Mouse (Mus musculus) macrophage (primary cell): ENCODE data around the gene Gm49601. TPM values are rescaled to one million over a fixed set of nuclear protein-coding genes. Genes with fewer than 3 reads are reported as not detected.

Source experiments
- H3K27ac ChIP-seq: fragments of 350-480 bp; formaldehyde crosslinking; 2 replicates; pipeline ENCODE4 v1.9.0; 2021
- H3K36me3 ChIP-seq: fragments of 350-480 bp; formaldehyde crosslinking; 2 replicates; pipeline ENCODE4 v1.9.0; 2021; ENCODE audit errors: inconsistent target
- H3K4me3 ChIP-seq: fragments of 350-480 bp; formaldehyde crosslinking; 2 replicates; pipeline ENCODE4 v1.9.0; 2021; ENCODE audit errors: inconsistent target
- H3K79me2 ChIP-seq: fragments of 350-480 bp; formaldehyde crosslinking; 2 replicates; pipeline ENCODE4 v1.9.0; 2021; ENCODE audit errors: inconsistent target
- WGBS: methylation state at CpG from one replicate; pipeline ENCODE4 v1.1.7; 2026; ENCODE audit warnings: inconsistent platforms; ENCODE audit not compliant: missing documents; 5-methylcytosine and 5-hydroxymethylcytosine counted together
- polyA plus RNA-seq: library from polyadenylated mRNA; stranded (reverse); fragments of 250-400 nt; gene quantifications from 3 replicates; pipeline ENCODE4 v1.2.4, GENCODE M21; 2018; ENCODE audit warnings: inconsistent platforms

The Gm49601 gene
- polyA plus RNA-seq, 1 experiment from 2014 or later: not detected

DNA sequence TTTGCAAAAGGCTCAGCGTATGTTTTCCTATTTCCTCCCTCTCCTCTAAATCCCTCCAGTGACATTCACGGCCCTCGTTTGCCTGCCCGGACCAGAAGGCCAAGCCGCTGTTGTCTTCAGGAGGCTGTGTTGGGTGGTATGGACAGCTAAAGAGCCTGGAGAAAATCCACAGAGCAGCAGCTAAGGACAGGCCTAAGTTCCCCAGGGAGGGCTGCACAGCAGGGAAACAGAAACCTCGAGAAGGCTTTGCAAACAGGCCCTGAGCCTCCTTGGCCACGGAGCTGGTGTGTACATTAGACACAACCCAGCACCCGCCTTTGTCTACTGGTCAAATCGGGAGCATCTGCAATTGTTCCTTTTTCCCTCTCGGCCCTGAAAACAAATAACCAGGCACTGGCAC lies 40.6 kb downstream of the Gm49601 start:
- H3K4me3 ChIP-seq: no peak overlapping the region
- H3K79me2 ChIP-seq: no peaks in the 10 kb centered on the region
- no peak overlapping the region for H3K27ac ChIP-seq
- H3K36me3 ChIP-seq: no peaks in the 10 kb centered on the region
- 46% methylated on average over 10 of the region's 10 CpGs for WGBS

GRCm38 (mm10) chr16:18584901-18585510 lies 41.2 kb downstream of the Gm49601 start:
- Histone ChIP-seq H3K36me3 (no peaks in the 10 kb centered on the region), H3K79me2 (no peaks in the 10 kb centered on the region), H3K4me3 (no peak overlapping the region), H3K27ac (no peak overlapping the region)
- WGBS: 91% methylated on average over 10 of the region's 10 CpGs

DNA sequence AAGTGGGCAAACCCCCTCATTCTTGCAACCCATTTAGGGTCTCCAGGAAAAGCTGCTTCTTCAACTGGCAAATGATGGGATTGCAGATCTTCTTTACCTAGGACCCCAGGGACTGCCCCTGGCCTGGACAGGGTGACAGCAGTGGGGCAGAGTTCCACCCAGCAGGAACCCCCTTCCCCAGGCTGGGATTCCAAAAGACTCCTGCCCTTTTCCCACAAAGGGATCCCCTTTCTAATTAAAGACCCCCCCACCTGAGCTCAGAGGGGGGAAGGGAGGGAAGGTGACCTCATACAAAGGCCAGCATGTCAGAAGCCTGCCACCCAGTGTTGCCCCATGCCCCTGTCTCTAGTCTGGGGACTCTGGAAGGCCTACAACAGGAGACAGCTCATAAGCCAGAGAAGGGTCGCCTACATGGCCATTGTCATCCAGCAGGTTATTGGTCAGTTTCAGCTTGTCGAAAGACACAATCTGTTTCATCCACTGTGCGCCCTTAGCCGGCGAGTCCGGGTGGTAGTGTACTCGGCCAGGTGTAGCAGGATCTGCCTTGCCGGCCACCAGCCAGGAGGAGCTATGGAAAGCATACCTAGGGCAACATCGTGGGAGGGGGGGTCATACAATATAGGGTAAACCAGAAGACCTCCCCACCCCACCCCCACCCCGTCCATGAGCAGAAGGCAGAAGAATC lies 42.4 kb downstream of the Gm49601 start:
- H3K27ac ChIP-seq: no peak overlapping the region
- no peak overlapping the region for H3K4me3 ChIP-seq
- no peaks in the 10 kb centered on the region for H3K79me2 ChIP-seq
- no peaks in the 10 kb centered on the region for H3K36me3 ChIP-seq
- 97% methylated on average over 9 of the region's 10 CpGs for WGBS

DNA sequence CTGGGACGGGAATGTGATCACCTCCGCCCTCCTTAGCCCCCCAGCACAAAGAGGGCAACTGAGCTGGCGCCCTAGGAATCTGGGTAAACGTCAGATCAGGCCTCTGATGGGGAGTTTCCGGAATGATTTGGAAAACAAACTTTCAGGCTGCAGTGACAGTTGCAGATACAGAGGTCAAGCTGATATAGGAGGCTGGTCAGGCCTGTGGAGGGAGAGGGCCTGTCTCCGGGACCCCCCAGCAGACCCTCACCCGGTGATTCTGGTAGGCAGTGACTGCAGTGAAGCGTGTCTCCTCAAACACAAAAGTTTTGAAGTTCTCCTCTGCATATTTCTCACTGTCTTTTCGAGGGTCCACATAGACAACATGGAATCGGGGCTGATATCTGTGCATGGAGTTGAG lies 43.1 kb downstream of the Gm49601 start:
- WGBS: 67% methylated on average over 10 of the region's 10 CpGs
- H3K36me3 ChIP-seq: no peaks in the 10 kb centered on the region
- H3K27ac ChIP-seq: no peak overlapping the region
- H3K4me3 ChIP-seq: no peak overlapping the region
- H3K79me2 ChIP-seq: no peaks in the 10 kb centered on the region

DNA sequence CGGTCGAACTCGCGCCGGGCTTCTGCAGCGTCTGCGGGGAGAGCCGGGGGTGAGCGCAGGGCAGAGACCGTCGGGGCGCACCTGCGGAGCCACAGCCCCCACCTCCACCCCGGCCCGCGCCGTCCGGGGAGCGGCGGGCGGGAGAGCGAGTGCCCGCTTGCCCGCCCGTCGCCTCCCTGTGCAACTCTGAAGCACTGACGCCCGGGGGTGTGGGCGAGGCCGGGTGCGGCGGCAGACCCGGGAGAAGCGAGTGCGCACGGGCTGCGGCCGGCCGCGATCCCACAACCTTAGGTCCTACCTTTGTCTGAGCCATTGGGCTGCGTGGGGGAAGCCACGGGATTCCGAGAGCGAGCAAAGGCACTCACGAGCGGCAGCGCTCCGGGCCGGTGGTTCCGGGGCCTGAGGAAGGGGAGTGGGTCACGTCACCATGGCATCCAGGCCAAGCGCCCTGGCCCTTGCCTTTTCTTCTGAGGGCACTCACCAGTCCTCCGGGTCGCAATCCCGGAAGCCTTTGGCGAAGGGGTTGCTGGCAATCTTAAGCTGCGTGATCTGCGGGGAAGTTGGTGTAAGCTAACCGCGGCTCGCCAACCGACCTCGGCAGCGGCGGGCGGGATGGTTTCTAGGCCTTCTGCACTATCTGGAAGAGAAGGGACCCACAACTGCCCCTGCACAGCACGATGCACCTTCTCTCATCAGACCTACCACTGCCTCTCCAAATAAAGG lies 43.6 kb downstream of the Gm49601 start:
- WGBS: 7% methylated on average over 56 of the region's 67 CpGs
- no peaks in the 10 kb centered on the region for H3K36me3 ChIP-seq
- no peak overlapping the region for H3K27ac ChIP-seq
- no peak overlapping the region for H3K4me3 ChIP-seq
- no peaks in the 10 kb centered on the region for H3K79me2 ChIP-seq

GRCm38 (mm10) chr16:18581623-18582205 lies 44.5 kb downstream of the Gm49601 start:
- Histone ChIP-seq H3K4me3 (no peak overlapping the region), H3K27ac (no peak overlapping the region), H3K79me2 (no peaks in the 10 kb centered on the region), H3K36me3 (no peaks in the 10 kb centered on the region)
- 2% methylated on average over 36 of the region's 66 CpGs for WGBS

DNA sequence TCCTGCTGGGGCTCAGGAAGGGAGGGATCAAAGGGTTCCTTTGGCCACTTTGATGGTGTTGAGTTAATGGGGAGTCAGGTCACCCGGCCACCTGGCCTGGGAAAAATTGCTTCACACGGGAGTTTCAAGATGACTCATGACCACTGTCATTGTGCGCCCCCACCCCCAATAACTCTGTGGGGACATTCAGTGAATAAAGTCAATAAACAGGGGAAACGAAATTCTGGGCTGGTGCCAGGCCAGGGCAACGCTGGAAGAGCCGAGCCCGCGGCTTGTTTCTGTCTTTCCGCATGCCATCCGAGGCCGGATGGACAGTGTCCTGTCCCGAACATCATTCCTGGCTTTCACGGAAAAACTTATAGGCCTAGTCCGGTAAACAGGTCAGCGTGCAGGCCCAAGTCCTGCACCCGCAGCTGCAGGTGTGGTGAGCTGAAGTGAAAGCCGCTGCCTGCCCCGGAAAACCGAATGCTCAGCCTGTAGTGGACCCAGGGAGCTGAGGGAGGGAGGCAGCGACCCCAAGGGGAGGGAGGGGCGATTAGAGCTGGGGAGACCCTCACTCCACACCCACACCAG lies 45.1 kb downstream of the Gm49601 start:
- Histone ChIP-seq H3K36me3 (no peaks in the 10 kb centered on the region), H3K79me2 (no peaks in the 10 kb centered on the region), H3K4me3 (no peak overlapping the region), H3K27ac (no peak overlapping the region)
- 13% methylated on average over 19 of the region's 21 CpGs for WGBS

DNA sequence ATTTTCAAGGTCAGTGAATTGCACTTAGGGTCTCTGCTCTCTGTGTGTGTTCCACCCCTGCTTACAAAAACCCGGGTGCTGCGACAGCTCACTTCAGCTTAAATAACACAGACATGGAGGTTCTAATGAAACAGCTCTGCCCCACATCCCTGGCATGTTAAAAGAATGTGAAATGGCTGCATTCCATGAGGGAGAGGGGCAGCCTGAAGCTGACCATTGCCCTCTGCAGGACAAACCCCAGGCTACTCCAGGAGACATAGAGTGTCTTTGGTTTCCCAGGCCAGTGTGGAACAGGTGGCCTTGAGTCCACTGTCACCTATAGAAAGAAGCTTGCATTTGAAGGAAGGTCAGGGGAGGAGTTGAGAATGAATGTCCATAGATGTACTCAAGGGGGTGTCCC lies 45.8 kb downstream of the Gm49601 start:
- no peak overlapping the region for H3K4me3 ChIP-seq
- H3K36me3 ChIP-seq: no peaks in the 10 kb centered on the region
- no peaks in the 10 kb centered on the region for H3K79me2 ChIP-seq
- WGBS: 69% methylated on average over 2 of the region's 2 CpGs
- no peak overlapping the region for H3K27ac ChIP-seq

DNA sequence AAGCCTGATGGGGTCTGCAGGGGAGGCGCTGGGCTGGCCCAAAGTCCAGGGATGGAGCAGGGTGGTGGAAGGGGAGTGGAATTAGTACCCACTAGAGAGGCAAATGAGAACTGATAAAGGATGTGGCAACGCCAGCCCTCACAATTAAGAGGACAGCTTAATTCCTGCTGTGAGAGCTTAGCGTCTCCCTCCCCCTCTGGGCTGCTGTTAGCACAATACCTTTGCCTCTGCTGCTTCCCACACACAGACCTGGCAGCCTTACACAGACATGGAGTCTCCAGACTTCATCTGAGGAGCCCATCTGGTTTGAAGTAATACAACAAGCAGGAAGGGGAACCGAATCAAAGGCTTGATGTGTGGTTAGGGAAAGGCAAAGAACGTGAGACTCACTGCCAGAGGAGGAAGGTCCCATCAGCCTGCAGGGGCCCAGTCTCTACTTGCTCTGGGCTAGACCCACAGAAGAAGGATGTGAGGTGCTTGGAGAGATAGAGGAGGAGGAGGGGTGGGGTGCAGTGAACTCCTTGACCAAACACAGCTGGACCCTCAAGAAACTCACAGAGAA lies 48.5 kb downstream of the Gm49601 start:
- Histone ChIP-seq H3K27ac (no peak overlapping the region), H3K36me3 (no peaks in the 10 kb centered on the region), H3K4me3 (no peak overlapping the region), H3K79me2 (no peaks in the 10 kb centered on the region)
- WGBS: 25% methylated on average over 5 of the region's 5 CpGs

DNA sequence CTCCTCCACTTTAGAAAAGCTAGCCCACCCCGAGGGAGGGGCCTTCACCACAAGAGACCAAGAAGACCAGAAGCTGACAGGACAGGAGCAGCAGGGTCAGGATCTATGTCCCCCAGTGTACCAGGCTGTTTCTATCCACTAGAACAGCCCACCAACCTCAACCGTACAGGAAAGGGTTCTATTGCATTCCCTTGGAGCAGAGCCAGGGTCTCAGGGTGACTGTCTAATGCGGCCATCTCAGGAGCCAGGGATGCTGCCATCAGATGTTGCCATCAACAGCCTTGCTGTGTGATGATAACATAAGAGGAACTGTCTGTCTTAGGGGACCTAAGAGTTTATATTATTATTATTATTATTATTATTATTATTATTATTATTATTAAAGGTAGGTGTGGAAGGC lies 49.2 kb downstream of the Gm49601 start:
- WGBS: 40% methylated on average over 3 of the region's 3 CpGs
- no peak overlapping the region for H3K27ac ChIP-seq
- no peak overlapping the region for H3K4me3 ChIP-seq
- H3K79me2 ChIP-seq: no peaks in the 10 kb centered on the region
- H3K36me3 ChIP-seq: no peaks in the 10 kb centered on the region

DNA sequence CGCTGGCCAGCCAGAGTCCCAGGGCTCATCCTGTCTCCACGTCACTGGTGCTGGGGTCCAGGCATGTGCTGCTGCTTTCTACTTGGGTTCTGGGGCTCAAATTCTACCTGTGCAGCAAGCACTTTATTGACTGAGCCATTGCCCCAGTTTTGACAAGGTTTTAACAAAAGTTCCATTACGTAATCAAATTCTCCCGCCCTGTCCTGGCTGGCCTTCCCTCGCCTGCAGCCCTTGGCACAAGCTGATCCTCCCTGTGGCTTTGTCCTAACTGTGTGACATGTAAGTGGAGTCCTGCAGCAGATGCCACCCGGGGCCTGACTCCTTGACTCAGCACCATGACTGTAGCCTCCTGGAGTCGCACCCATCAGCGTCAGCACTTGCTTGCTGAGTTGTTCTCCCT lies 52.0 kb downstream of the Gm49601 start:
- H3K36me3 ChIP-seq: no peaks in the 10 kb centered on the region
- no peak overlapping the region for H3K27ac ChIP-seq
- H3K4me3 ChIP-seq: no peak overlapping the region
- H3K79me2 ChIP-seq: no peaks in the 10 kb centered on the region
- 80% methylated on average over 8 of the region's 8 CpGs for WGBS

Other genes with a start within 250 kb of the Gm49601 start
- gene Txnrd2, start 200.0 kb downstream of the Gm49601 start, polyA plus RNA-seq: 10.3 to 16.8 TPM (median 14.7 TPM) in 3 replicates
- gene Comt, start 199.6 kb downstream of the Gm49601 start, polyA plus RNA-seq: 118 to 154 TPM (median 126 TPM) in 3 replicates
- 0.89 to 4.1 TPM (median 1.3 TPM) in 3 replicates for gene Gnb1l, start 127.7 kb downstream of the Gm49601 start, polyA plus RNA-seq
- gene Rtl10, start 127.5 kb downstream of the Gm49601 start, polyA plus RNA-seq: 1.5 TPM in 1 of 3 replicates, not detected in the others
- gene Tbx1, start 35.8 kb downstream of the Gm49601 start, polyA plus RNA-seq: not detected in 3 replicates
- gene Gp1bb, start 4.0 kb downstream of the Gm49601 start, polyA plus RNA-seq: 0.36 TPM in 1 of 3 replicates, not detected in the others
- 0.33 to 0.36 TPM in 2 of 3 replicates, not detected in the other for gene Sept5, start 3.5 kb upstream of the Gm49601 start, polyA plus RNA-seq
- gene Cldn5, start 150.4 kb upstream of the Gm49601 start, polyA plus RNA-seq: not detected in 3 replicates
- gene Ufd1, start 185.4 kb upstream of the Gm49601 start, polyA plus RNA-seq: 29.8 to 43.1 TPM (median 34.8 TPM) in 3 replicates
- 1.4 to 16.3 TPM (median 4.9 TPM) in 3 replicates for gene Cdc45, start 185.6 kb upstream of the Gm49601 start, polyA plus RNA-seq
- 4.3 to 5.8 TPM (median 5.6 TPM) in 3 replicates for gene 2510002D24Rik, start 210.2 kb upstream of the Gm49601 start, polyA plus RNA-seq
- not detected in 3 replicates for gene Gm28539, start 210.2 kb upstream of the Gm49601 start, polyA plus RNA-seq